Mouse (Mus musculus): ENCODE results near the gene Plekhj1. TPM values are rescaled to one million over a fixed set of nuclear protein-coding genes. Genes with fewer than 3 reads are reported as not detected.

Gene Plekhj1
- polyA plus RNA-seq (2012; rRNA removed) = 26.0 and 41.8 TPM in 2 replicates

GRCm38 (mm10) chr10:80798150-80799006, at the start of gene Plekhj1, which contains the start of gene Sf3a2:
TSS of gene Plekhj1 (minus strand) at chr10:80798626.
TSS of gene Sf3a2 (plus strand) at chr10:80798198.
- Histone ChIP-seq H3K27ac (ENCODE audit: insufficient read depth, low read depth, low read length) (peak within 1 kb of the TSS; percentile 95), H3K4me3 (ENCODE audit: low read depth, low read length) (peak within 1 kb of the TSS; percentile 81), H3K4me1 (ENCODE audit: control insufficient read depth, insufficient read depth, insufficient read length, low read length) (peaks cover 7% of the 10 kb centered on the region), H3K27me3 (ENCODE audit: control insufficient read depth, insufficient read depth, low read length) (no peaks in the 10 kb centered on the region), H3K36me3 (ENCODE audit: control insufficient read depth, insufficient read depth, low read length) (peaks cover 41% of the 10 kb centered on the region)
- TF ChIP-seq POLR2A (IDR thresholded peaks at IDR 0.05; ENCODE audit: low read depth, low read length) = peak; percentile 48; the same call in 1 of the 2 replicates
- no peak for TF ChIP-seq CTCF (IDR thresholded peaks at IDR 0.05; ENCODE audit: extremely low read depth, insufficient read length, insufficient replicate concordance, low read depth, low read length)
- WGBS = under 1% methylated on average over 104 of the region's 104 CpGs

- Histone ChIP-seq H3K27me3 (ENCODE audit: control insufficient read depth, insufficient read depth, low read length) (peaks cover 21% of the 10 kb centered on the region), H3K36me3 (ENCODE audit: control insufficient read depth, insufficient read depth, low read length) (no peaks in the 10 kb centered on the region), H3K4me1 (ENCODE audit: control insufficient read depth, insufficient read depth, insufficient read length, low read length) (peaks cover 4% of the 10 kb centered on the region), H3K27ac (ENCODE audit: insufficient read depth, low read depth, low read length) (no peak overlapping the region), H3K4me3 (ENCODE audit: low read depth, low read length) (no peak overlapping the region)
- WGBS = 68% methylated on average over 12 of the region's 12 CpGs
- TF ChIP-seq POLR2A (IDR thresholded peaks at IDR 0.05; ENCODE audit: low read depth, low read length) (no peak), CTCF (IDR thresholded peaks at IDR 0.05; ENCODE audit: extremely low read depth, insufficient read length, insufficient replicate concordance, low read depth, low read length) (no peak)
Observed at GRCm38 (mm10) chr10:80845732-80846131, 47.3 kb upstream of the Plekhj1 start.

- Histone ChIP-seq H3K27me3 (ENCODE audit: control insufficient read depth, insufficient read depth, low read length) (peaks cover 21% of the 10 kb centered on the region), H3K4me1 (ENCODE audit: control insufficient read depth, insufficient read depth, insufficient read length, low read length) (peaks cover 4% of the 10 kb centered on the region), H3K27ac (ENCODE audit: insufficient read depth, low read depth, low read length) (no peak overlapping the region), H3K36me3 (ENCODE audit: control insufficient read depth, insufficient read depth, low read length) (no peaks in the 10 kb centered on the region), H3K4me3 (ENCODE audit: low read depth, low read length) (no peak overlapping the region)
- TF ChIP-seq POLR2A (IDR thresholded peaks at IDR 0.05; ENCODE audit: low read depth, low read length) (no peak), CTCF (IDR thresholded peaks at IDR 0.05; ENCODE audit: extremely low read depth, insufficient read length, insufficient replicate concordance, low read depth, low read length) (no peak)
- 73% methylated on average over 8 of the region's 8 CpGs for WGBS
Observed at GRCm38 (mm10) chr10:80845055-80845693, 46.7 kb upstream of the Plekhj1 start.

- Histone ChIP-seq H3K27me3 (ENCODE audit: control insufficient read depth, insufficient read depth, low read length) (peaks cover 21% of the 10 kb centered on the region), H3K36me3 (ENCODE audit: control insufficient read depth, insufficient read depth, low read length) (no peaks in the 10 kb centered on the region), H3K4me3 (ENCODE audit: low read depth, low read length) (peak within 1 kb of the TSS; percentile 39), H3K27ac (ENCODE audit: insufficient read depth, low read depth, low read length) (no peak within 1 kb of the TSS), H3K4me1 (ENCODE audit: control insufficient read depth, insufficient read depth, insufficient read length, low read length) (peaks cover 4% of the 10 kb centered on the region)
- TF ChIP-seq POLR2A (IDR thresholded peaks at IDR 0.05; ENCODE audit: low read depth, low read length) (no peak), CTCF (IDR thresholded peaks at IDR 0.05; ENCODE audit: extremely low read depth, insufficient read length, insufficient replicate concordance, low read depth, low read length) (no peak)
- 3% methylated on average over 47 of the region's 51 CpGs for WGBS
Observed at GRCm38 (mm10) chr10:80843931-80844547, 45.6 kb upstream of the Plekhj1 start, which contains the start of gene Lingo3. TSS of gene Lingo3 (minus strand) at chr10:80844039.

GRCm38 (mm10) chr10:80843087-80843930, 44.9 kb upstream of the Plekhj1 start:
- Histone ChIP-seq H3K27me3 (ENCODE audit: control insufficient read depth, insufficient read depth, low read length) (peaks cover 21% of the 10 kb centered on the region), H3K27ac (ENCODE audit: insufficient read depth, low read depth, low read length) (no peak overlapping the region), H3K36me3 (ENCODE audit: control insufficient read depth, insufficient read depth, low read length) (no peaks in the 10 kb centered on the region), H3K4me1 (ENCODE audit: control insufficient read depth, insufficient read depth, insufficient read length, low read length) (peaks cover 4% of the 10 kb centered on the region), H3K4me3 (ENCODE audit: low read depth, low read length) (peak overlapping the region; percentile 39)
- 17% methylated on average over 32 of the region's 32 CpGs for WGBS
- TF ChIP-seq POLR2A (IDR thresholded peaks at IDR 0.05; ENCODE audit: low read depth, low read length) (no peak), CTCF (IDR thresholded peaks at IDR 0.05; ENCODE audit: extremely low read depth, insufficient read length, insufficient replicate concordance, low read depth, low read length) (no peak)

- H3K36me3 ChIP-seq (ENCODE audit: control insufficient read depth, insufficient read depth, low read length) = no peaks in the 10 kb centered on the region
- H3K27ac ChIP-seq (ENCODE audit: insufficient read depth, low read depth, low read length) = no peak overlapping the region
- WGBS = 79% methylated on average over 15 of the region's 15 CpGs
- TF ChIP-seq POLR2A (IDR thresholded peaks at IDR 0.05; ENCODE audit: low read depth, low read length) (no peak), CTCF (IDR thresholded peaks at IDR 0.05; ENCODE audit: extremely low read depth, insufficient read length, insufficient replicate concordance, low read depth, low read length) (no peak)
- H3K4me1 ChIP-seq (ENCODE audit: control insufficient read depth, insufficient read depth, insufficient read length, low read length) = peaks cover 4% of the 10 kb centered on the region
- H3K4me3 ChIP-seq (ENCODE audit: low read depth, low read length) = no peak overlapping the region
- H3K27me3 ChIP-seq (ENCODE audit: control insufficient read depth, insufficient read depth, low read length) = peaks cover 21% of the 10 kb centered on the region
Observed at GRCm38 (mm10) chr10:80842334-80842733, 43.9 kb upstream of the Plekhj1 start.
